Mouse (Mus musculus): ENCODE data around the gene Hoxb6. TPM values are rescaled to one million over a fixed set of nuclear protein-coding genes. Genes with fewer than 3 reads are reported as not detected.

Gene Hoxb6
- polyA plus RNA-seq, 1 experiment from 2014 or later: 8.3 TPM

- no peak for ATAC-seq (ENCODE audit: insufficient read depth, low FRiP score)
- H3K27me3 ChIP-seq (ENCODE audit: control insufficient read depth, insufficient read depth, low read length): no peaks in the 10 kb centered on the region
- H3K4me2 ChIP-seq (ENCODE audit: low read depth, low read length): peak overlapping the region; percentile 54
- no peaks in the 10 kb centered on the region for H3K9me3 ChIP-seq (replicated peaks; ENCODE audit: control insufficient read depth, low read length)
- peaks cover 40% of the 10 kb centered on the region for H3K4me1 ChIP-seq (ENCODE audit: control insufficient read depth, insufficient read depth, low read length)
- H3K27ac ChIP-seq (ENCODE audit: low read length): peak overlapping the region; percentile 94
- no peaks in the 10 kb centered on the region for H3K36me3 ChIP-seq (ENCODE audit: control insufficient read depth, insufficient read depth, low read length)
- peak overlapping the region; percentile 52 for H3K4me3 ChIP-seq (replicated peaks; ENCODE audit: low read length)
- 7% methylated on average over 8 of the region's 8 CpGs for WGBS
- peak overlapping the region; percentile 82 for H3K9ac ChIP-seq (ENCODE audit: low read length)
Observed at GRCm38 (mm10) chr11:96332105-96332504, 39.8 kb downstream of the Hoxb6 start.

GRCm38 (mm10) chr11:96332618-96333032 lies 40.3 kb downstream of the Hoxb6 start:
- peak; percentile 42; the same call in 1 of the 2 replicates for ATAC-seq (ENCODE audit: insufficient read depth, low FRiP score)
- Histone ChIP-seq H3K4me1 (ENCODE audit: control insufficient read depth, insufficient read depth, low read length) (peaks cover 36% of the 10 kb centered on the region), H3K36me3 (ENCODE audit: control insufficient read depth, insufficient read depth, low read length) (no peaks in the 10 kb centered on the region), H3K4me3 (replicated peaks; ENCODE audit: low read length) (peak overlapping the region; percentile 52), H3K4me2 (ENCODE audit: low read depth, low read length) (peak overlapping the region; percentile 54), H3K9me3 (replicated peaks; ENCODE audit: control insufficient read depth, low read length) (no peaks in the 10 kb centered on the region), H3K27me3 (ENCODE audit: control insufficient read depth, insufficient read depth, low read length) (no peaks in the 10 kb centered on the region), H3K27ac (ENCODE audit: low read length) (peak overlapping the region; percentile 94), H3K9ac (ENCODE audit: low read length) (peak overlapping the region; percentile 82)
- WGBS: 9% methylated on average over 35 of the region's 35 CpGs

GRCm38 (mm10) chr11:96333241-96334001 lies 41.1 kb downstream of the Hoxb6 start:
- peak overlapping the region; percentile 82 for H3K9ac ChIP-seq (ENCODE audit: low read length)
- H3K9me3 ChIP-seq (replicated peaks; ENCODE audit: control insufficient read depth, low read length): no peaks in the 10 kb centered on the region
- no peaks in the 10 kb centered on the region for H3K36me3 ChIP-seq (ENCODE audit: control insufficient read depth, insufficient read depth, low read length)
- H3K4me1 ChIP-seq (ENCODE audit: control insufficient read depth, insufficient read depth, low read length): peaks cover 41% of the 10 kb centered on the region
- H3K4me3 ChIP-seq (replicated peaks; ENCODE audit: low read length): peak overlapping the region; percentile 52
- H3K27ac ChIP-seq (ENCODE audit: low read length): peak overlapping the region; percentile 94
- H3K27me3 ChIP-seq (ENCODE audit: control insufficient read depth, insufficient read depth, low read length): no peaks in the 10 kb centered on the region
- peak; percentile 22; the same call in 1 of the 2 replicates for ATAC-seq (ENCODE audit: insufficient read depth, low FRiP score)
- 11% methylated on average over 17 of the region's 17 CpGs for WGBS
- H3K4me2 ChIP-seq (ENCODE audit: low read depth, low read length): peak overlapping the region; percentile 54

GRCm38 (mm10) chr11:96334002-96334364 lies 41.7 kb downstream of the Hoxb6 start:
- 23% methylated on average over 2 of the region's 2 CpGs for WGBS
- H3K4me1 ChIP-seq (ENCODE audit: control insufficient read depth, insufficient read depth, low read length): peaks cover 47% of the 10 kb centered on the region
- peak overlapping the region; percentile 82 for H3K9ac ChIP-seq (ENCODE audit: low read length)
- H3K27me3 ChIP-seq (ENCODE audit: control insufficient read depth, insufficient read depth, low read length): peaks cover 2% of the 10 kb centered on the region
- H3K9me3 ChIP-seq (replicated peaks; ENCODE audit: control insufficient read depth, low read length): no peaks in the 10 kb centered on the region
- ATAC-seq (ENCODE audit: insufficient read depth, low FRiP score): no peak; the same call in 1 of the 2 replicates
- peak overlapping the region; percentile 54 for H3K4me2 ChIP-seq (ENCODE audit: low read depth, low read length)
- peak overlapping the region; percentile 94 for H3K27ac ChIP-seq (ENCODE audit: low read length)
- no peaks in the 10 kb centered on the region for H3K36me3 ChIP-seq (ENCODE audit: control insufficient read depth, insufficient read depth, low read length)
- H3K4me3 ChIP-seq (replicated peaks; ENCODE audit: low read length): peak overlapping the region; percentile 52

GRCm38 (mm10) chr11:96334998-96335397 lies 42.7 kb downstream of the Hoxb6 start:
- peaks cover 7% of the 10 kb centered on the region for H3K27me3 ChIP-seq (ENCODE audit: control insufficient read depth, insufficient read depth, low read length)
- WGBS: 40% methylated on average over 3 of the region's 3 CpGs
- H3K4me3 ChIP-seq (replicated peaks; ENCODE audit: low read length): peak overlapping the region; percentile 52
- no peaks in the 10 kb centered on the region for H3K9me3 ChIP-seq (replicated peaks; ENCODE audit: control insufficient read depth, low read length)
- H3K36me3 ChIP-seq (ENCODE audit: control insufficient read depth, insufficient read depth, low read length): no peaks in the 10 kb centered on the region
- H3K27ac ChIP-seq (ENCODE audit: low read length): peak overlapping the region; percentile 94
- no peak for ATAC-seq (ENCODE audit: insufficient read depth, low FRiP score)
- H3K4me2 ChIP-seq (ENCODE audit: low read depth, low read length): peak overlapping the region; percentile 54
- H3K4me1 ChIP-seq (ENCODE audit: control insufficient read depth, insufficient read depth, low read length): peaks cover 52% of the 10 kb centered on the region
- peak overlapping the region; percentile 82; the same call in 1 of the 2 replicates for H3K9ac ChIP-seq (ENCODE audit: low read length)

GRCm38 (mm10) chr11:96336597-96336996 lies 44.3 kb downstream of the Hoxb6 start:
- Histone ChIP-seq H3K4me3 (replicated peaks; ENCODE audit: low read length) (no peak overlapping the region), H3K9me3 (replicated peaks; ENCODE audit: control insufficient read depth, low read length) (no peaks in the 10 kb centered on the region), H3K9ac (ENCODE audit: low read length) (peak overlapping the region; percentile 37; the same call in 1 of the 2 replicates), H3K27ac (ENCODE audit: low read length) (peak overlapping the region; percentile 58; the same call in 1 of the 2 replicates), H3K4me1 (ENCODE audit: control insufficient read depth, insufficient read depth, low read length) (peaks cover 42% of the 10 kb centered on the region), H3K27me3 (ENCODE audit: control insufficient read depth, insufficient read depth, low read length) (peaks cover 7% of the 10 kb centered on the region), H3K36me3 (ENCODE audit: control insufficient read depth, insufficient read depth, low read length) (no peaks in the 10 kb centered on the region), H3K4me2 (ENCODE audit: low read depth, low read length) (peak overlapping the region; percentile 54)
- no peak for ATAC-seq (ENCODE audit: insufficient read depth, low FRiP score)
- WGBS: 22% methylated on average over 2 of the region's 2 CpGs

- no peak for ATAC-seq (ENCODE audit: insufficient read depth, low FRiP score)
- Histone ChIP-seq H3K9me3 (replicated peaks; ENCODE audit: control insufficient read depth, low read length) (no peaks in the 10 kb centered on the region), H3K4me1 (ENCODE audit: control insufficient read depth, insufficient read depth, low read length) (peaks cover 38% of the 10 kb centered on the region), H3K9ac (ENCODE audit: low read length) (peak overlapping the region; percentile 37; the same call in 1 of the 2 replicates), H3K36me3 (ENCODE audit: control insufficient read depth, insufficient read depth, low read length) (no peaks in the 10 kb centered on the region), H3K27me3 (ENCODE audit: control insufficient read depth, insufficient read depth, low read length) (peaks cover 7% of the 10 kb centered on the region), H3K4me2 (ENCODE audit: low read depth, low read length) (peak overlapping the region; percentile 38), H3K4me3 (replicated peaks; ENCODE audit: low read length) (no peak overlapping the region), H3K27ac (ENCODE audit: low read length) (peak overlapping the region; percentile 58; the same call in 1 of the 2 replicates)
- WGBS: 24% methylated on average over 6 of the region's 6 CpGs
Observed at GRCm38 (mm10) chr11:96337026-96337425, 44.8 kb downstream of the Hoxb6 start.

- Histone ChIP-seq H3K27ac (ENCODE audit: low read length) (peak overlapping the region; percentile 97), H3K4me1 (ENCODE audit: control insufficient read depth, insufficient read depth, low read length) (peaks cover 47% of the 10 kb centered on the region), H3K9ac (ENCODE audit: low read length) (peak overlapping the region; percentile 58), H3K36me3 (ENCODE audit: control insufficient read depth, insufficient read depth, low read length) (no peaks in the 10 kb centered on the region), H3K4me3 (replicated peaks; ENCODE audit: low read length) (peak overlapping the region; percentile 17), H3K27me3 (ENCODE audit: control insufficient read depth, insufficient read depth, low read length) (peaks cover 12% of the 10 kb centered on the region), H3K4me2 (ENCODE audit: low read depth, low read length) (peak overlapping the region; percentile 59), H3K9me3 (replicated peaks; ENCODE audit: control insufficient read depth, low read length) (no peaks in the 10 kb centered on the region)
- ATAC-seq (ENCODE audit: insufficient read depth, low FRiP score): no peak
- 33% methylated on average over 7 of the region's 7 CpGs for WGBS
Observed at GRCm38 (mm10) chr11:96338957-96339855, 46.9 kb downstream of the Hoxb6 start.

All from stomach, embryonic 16.5 days (tissue).